Mouse (Mus musculus) megakaryocyte, embryonic 14.5 days (primary cell): ENCODE results near the gene Zfp456.
"Not testable (repeated sequence)": the region's sequence is repeated elsewhere in the genome, so short reads cannot be mapped to it uniquely, and the experiment has no call there.

Experiments used
- FLI1 ChIP-seq: IDR thresholded peaks from 2 replicates; pipeline ENCODE4 v1.6.1; 2012; ENCODE audit warnings: low read length, inconsistent platforms, mixed read lengths
- GATA1 ChIP-seq: IDR thresholded peaks from 3 replicates; pipeline ENCODE4 v1.6.1; 2012; ENCODE audit warnings: mixed read lengths, low read length, inconsistent platforms, borderline replicate concordance

- TF ChIP-seq FLI1, GATA1: not testable (repeated sequence)
Measured at GRCm38 (mm10) chr13:67399183-67399903, 23.7 kb upstream of the Zfp456 start, which contains the start of gene Zfp429.
